Mouse (Mus musculus): ENCODE data around the gene Polh.
A peak's percentile ranks its signal among the peaks of the same experiment; 100 is the strongest.

The Polh gene

GRCm38 (mm10) chr17:46168318-46168717 is 34.1 kb downstream of the Polh start:
- no peak for DNase-seq (ENCODE audit: low read depth, low spot score)

GRCm38 (mm10) chr17:46167014-46167413 is 35.4 kb downstream of the Polh start:
- DNase-seq (ENCODE audit: low read depth, low spot score): no peak

- no peak for DNase-seq (ENCODE audit: low read depth, low spot score)
These were observed 36.2 kb downstream of the Polh start for GRCm38 (mm10) chr17:46166270-46166669.

GRCm38 (mm10) chr17:46165460-46165859 is 37.0 kb downstream of the Polh start:
- no peak for DNase-seq (ENCODE audit: low read depth, low spot score)

- no peak for DNase-seq (ENCODE audit: low read depth, low spot score)
These were observed 37.7 kb downstream of the Polh start for GRCm38 (mm10) chr17:46164791-46165190.

- DNase-seq (ENCODE audit: low read depth, low spot score): no peak
These were observed 38.1 kb downstream of the Polh start for GRCm38 (mm10) chr17:46164301-46164700.

GRCm38 (mm10) chr17:46162951-46163421 is 39.5 kb downstream of the Polh start:
- DNase-seq (ENCODE audit: low read depth, low spot score): peak; percentile 86

GRCm38 (mm10) chr17:46162551-46162950 is 39.9 kb downstream of the Polh start:
- DNase-seq (ENCODE audit: low read depth, low spot score): no peak

- no peak for DNase-seq (ENCODE audit: low read depth, low spot score)
These were observed 40.7 kb downstream of the Polh start for GRCm38 (mm10) chr17:46161710-46162109.

- DNase-seq (ENCODE audit: low read depth, low spot score): no peak
These were observed 41.3 kb downstream of the Polh start for GRCm38 (mm10) chr17:46161179-46161578.

GRCm38 (mm10) chr17:46160686-46161085 is 41.8 kb downstream of the Polh start, which contains the start of gene Gtpbp2:
TSS of gene Gtpbp2 (plus strand) at chr17:46161032.
- DNase-seq (ENCODE audit: low read depth, low spot score): peak; percentile 98

- DNase-seq (ENCODE audit: low read depth, low spot score): peak; percentile 93
These were observed 42.3 kb downstream of the Polh start for GRCm38 (mm10) chr17:46160090-46160662.

- no peak for DNase-seq (ENCODE audit: low read depth, low spot score)
These were observed 43.2 kb downstream of the Polh start for GRCm38 (mm10) chr17:46159236-46159635.

GRCm38 (mm10) chr17:46157131-46157530 is 45.3 kb downstream of the Polh start:
- no peak for DNase-seq (ENCODE audit: low read depth, low spot score)

- no peak for DNase-seq (ENCODE audit: low read depth, low spot score)
These were observed 45.8 kb downstream of the Polh start for GRCm38 (mm10) chr17:46156680-46157079.

- no peak for DNase-seq (ENCODE audit: low read depth, low spot score)
These were observed 48.1 kb downstream of the Polh start for GRCm38 (mm10) chr17:46154336-46154735.

GRCm38 (mm10) chr17:46152847-46153782 is 49.3 kb downstream of the Polh start, which contains the start of gene Mad2l1bp:
TSS of gene Mad2l1bp (minus strand) at chr17:46153553.
- peak; percentile 94 for DNase-seq (ENCODE audit: low read depth, low spot score)

- peak; percentile 83 for DNase-seq (ENCODE audit: low read depth, low spot score)
These were observed 58.6 kb downstream of the Polh start, which contains the start of gene Rsph9 for GRCm38 (mm10) chr17:46143578-46144423. TSS of gene Rsph9 (minus strand) at chr17:46144216.

- DNase-seq (ENCODE audit: low read depth, low spot score): no peak
These were observed 62.6 kb downstream of the Polh start for GRCm38 (mm10) chr17:46139872-46140271.

GRCm38 (mm10) chr17:46138563-46139236 is 63.7 kb downstream of the Polh start:
- no peak for DNase-seq (ENCODE audit: low read depth, low spot score)

GRCm38 (mm10) chr17:46132862-46133261 is 69.6 kb downstream of the Polh start:
- DNase-seq (ENCODE audit: low read depth, low spot score): no peak
